Mouse (Mus musculus): ENCODE data around the gene Plcl2. TPM values are rescaled to one million over a fixed set of nuclear protein-coding genes. Genes with fewer than 3 reads are reported as not detected.
"Not testable (repeated sequence)": the region's sequence is repeated elsewhere in the genome, so short reads cannot be mapped to it uniquely, and the experiment has no call there.

The Plcl2 gene
- polyA plus RNA-seq, 2 experiments from 2014 or later: 5.4 to 8.6 TPM

DNA sequence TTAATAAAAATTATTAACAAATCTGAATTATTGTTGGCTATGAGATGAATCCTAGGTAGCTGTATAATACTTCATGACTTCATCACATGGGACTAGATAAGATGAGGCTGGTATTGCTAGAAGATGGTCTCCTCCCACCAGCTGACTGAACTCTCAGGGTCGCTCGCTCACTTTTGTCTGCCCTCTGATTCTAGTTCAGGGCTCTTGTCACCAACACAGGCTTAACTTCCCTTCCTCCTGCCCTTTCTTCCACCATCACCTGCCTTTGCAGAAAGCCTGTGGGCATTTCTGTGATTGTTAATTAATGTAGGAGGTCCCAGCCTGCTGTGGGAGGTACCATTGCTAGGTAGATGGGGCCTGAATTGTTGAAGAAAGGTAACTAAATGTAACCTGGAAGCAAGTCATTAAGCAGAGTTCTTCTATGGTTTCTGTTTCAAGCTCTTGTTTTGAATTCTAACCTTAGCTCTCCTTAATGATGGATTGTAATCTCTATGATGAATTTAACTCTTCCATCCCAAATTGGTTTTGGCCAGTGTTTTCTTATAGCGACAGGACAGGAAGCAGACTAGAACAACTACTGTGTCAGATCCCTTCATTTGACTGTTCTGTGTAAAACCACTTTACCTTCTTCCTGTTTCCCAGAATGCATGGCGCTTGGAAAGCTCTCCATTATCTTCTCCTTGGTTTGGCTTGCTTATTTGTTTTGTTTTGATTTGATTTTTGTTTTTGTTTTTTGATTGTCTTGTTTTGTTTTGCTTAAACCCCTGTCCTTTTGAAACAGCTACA lies 27.4 kb downstream of the Plcl2 start:
- peak; percentile 66 for ATAC-seq

DNA sequence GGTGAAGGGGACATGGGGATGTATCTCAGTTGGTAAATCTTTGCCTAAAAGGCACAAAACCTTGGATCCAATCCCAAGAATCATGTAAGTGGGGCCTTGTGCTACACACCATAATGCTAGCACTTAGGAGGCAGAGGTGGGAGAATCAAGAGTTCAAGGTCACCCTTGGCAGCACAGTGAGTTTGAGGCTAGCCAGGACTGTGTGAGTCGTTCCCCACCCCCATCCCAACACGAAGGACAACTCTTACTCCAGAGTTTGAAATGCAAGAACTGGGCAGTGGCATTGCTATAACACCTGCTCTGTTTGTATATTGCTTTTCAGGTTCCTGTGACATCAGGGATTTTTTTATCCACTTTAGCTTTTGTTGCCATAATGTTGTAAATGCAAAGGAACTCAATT lies 28.6 kb downstream of the Plcl2 start:
- no peak for ATAC-seq

DNA sequence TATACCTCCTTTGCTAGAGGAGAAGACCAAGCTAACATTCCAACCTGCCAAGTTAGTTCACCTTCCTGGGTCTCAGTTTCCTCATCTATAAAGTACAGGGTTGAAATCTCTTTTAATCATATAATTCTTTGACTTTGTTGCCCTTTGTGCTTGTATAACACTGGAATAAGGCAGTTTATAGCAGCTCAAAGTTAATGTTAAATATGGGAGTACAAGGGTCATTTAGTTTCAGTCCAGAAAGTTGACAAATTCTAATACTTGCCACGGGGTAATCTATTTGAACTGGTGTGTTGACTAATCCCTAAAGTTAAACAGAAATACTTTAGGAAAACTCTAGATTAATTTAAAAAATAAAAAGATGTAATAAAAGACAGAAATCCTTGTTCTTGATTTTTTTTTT lies 35.7 kb downstream of the Plcl2 start:
- no peak for ATAC-seq

DNA sequence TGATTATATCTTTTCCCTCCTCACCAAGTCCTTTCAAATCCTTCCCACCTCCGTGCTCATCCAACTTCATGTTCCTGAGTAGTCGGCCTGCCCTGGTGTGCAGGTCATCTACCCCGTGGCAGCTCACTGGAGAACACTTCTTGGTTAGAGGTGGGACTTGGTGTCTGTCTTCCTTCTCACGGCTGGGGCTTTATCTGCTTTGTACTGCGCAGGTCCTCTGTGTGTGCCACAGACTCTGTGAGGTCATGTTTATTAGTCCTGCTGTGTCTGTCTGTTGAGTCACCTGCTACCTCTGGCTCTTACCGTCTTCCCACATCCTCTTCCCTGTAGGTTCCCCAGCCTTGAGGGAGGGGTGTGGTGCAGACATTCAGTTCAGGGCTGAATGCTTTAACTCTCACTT lies 36.1 kb downstream of the Plcl2 start:
- peak; percentile 70 for ATAC-seq

DNA sequence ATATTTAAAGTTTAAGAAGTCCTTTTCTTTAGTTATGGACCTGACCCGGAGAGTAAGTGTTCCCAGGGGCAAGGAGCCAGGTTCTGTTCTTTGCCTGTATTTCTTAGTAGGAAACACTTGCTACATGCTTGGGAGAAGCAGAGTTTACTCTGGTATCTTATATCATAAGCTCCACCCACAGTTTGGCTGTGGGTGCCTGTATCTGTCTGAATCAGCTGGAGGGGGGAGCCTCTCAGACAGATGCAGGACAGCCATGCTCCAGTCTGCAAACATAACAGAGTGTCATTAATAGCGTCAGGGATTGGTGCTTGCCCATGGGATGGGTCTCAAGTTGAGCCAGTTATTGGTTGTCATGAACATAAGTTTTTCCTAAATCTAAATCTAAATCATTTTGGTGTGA lies 42.9 kb downstream of the Plcl2 start:
- no peak for ATAC-seq

DNA sequence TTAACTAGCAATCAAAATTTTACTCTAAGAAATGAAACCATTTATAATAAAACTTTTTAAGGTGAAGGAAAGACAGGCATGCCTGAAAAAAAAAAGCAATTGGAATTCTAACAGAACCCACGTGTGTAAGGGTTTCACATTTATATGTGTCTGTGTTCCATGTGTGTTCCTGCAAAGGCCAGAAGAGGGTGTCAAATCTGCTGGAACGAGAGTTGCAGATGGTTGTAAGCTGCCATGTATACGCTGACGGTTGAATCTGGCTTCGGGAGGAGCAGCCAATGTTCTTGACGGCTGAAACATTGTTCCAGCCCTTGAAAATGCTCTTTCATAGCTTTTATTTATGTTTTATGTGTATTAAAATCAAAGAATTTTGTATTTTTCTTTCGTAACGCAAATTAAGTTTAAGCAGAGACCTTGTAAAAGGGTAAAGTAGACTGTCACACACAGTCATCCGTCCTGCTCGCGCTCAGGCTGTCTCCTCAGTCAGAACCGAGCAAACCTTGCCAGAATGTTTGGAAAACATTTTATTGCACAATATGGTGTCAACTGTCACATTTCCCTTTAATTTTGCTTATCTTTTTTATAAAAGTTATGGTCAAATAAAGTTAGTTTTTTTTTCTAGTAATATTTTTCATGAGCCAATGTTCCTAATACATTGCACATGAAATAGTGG lies 48.5 kb downstream of the Plcl2 start:
- no peak for ATAC-seq

DNA sequence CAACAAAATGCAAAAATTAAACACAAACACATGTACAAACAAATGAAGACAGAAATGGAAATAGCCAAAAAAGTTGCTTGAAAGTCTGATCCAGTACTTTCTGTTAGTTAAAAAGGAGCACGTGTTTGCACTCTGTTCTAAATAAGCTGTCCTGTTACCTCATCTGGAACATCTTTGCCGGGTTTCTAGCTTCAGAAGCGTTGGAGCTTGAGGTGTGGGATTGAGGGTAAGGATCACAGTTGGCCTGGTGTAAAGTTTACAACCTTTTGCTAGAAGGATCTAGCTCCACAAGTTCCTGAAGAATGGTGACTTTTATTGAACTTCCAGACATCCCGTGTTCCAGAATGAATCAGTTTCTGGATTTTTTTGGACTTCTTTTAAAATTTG lies 49.0 kb downstream of the Plcl2 start:
- ATAC-seq: no peak

DNA sequence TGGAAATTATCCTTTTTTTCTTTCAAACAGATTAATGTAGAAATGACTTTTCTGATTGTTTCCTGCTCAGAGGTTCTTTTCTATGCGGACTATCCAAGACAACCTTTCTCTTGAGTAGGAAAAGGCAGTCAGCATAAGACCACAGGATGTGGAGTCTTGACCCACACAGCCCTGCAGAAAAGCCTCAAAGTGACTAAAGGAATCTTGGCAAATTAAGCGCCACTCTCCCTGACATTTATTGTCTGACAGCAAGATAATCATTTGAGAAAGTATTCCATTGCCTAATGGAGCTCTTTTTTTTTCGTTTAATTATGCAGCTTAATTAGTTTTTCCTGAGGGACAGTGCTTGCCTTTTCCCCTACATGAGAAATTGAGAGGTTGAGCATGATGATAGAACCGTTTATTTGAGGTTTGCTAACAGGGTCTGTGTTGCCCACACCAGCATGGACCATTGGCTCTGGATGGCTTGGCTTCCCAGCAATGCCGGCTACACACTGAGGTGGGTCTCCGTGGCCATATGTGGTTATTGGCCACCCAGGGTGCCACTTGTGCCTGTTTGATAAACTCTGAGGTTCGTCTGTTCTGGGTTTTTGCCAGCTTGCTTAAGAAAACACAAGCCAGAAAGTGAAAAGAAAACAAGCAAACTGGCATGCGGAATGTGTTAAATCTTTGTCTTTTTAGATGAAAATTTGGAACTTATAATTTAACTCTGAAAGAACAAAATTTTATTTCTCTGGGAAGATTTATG lies 56.3 kb downstream of the Plcl2 start:
- ATAC-seq: no peak

DNA sequence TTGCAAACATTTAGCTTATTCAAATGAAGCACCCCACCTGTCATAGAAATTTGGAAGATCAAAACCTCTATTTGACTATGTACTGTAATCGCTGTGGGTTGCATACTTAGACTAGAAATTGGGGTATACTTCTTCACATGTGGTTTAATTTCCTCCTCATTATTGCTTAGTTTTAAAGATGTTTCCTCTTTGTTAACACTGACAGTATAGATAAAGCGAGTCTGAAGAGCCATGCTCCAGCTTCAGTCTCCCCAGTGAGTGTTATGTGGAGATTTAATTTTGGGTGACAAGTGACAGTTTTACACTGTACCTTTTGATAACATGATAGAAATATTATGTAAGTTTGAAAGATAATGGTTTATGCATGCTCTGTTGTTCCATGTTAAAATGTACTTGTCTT lies 59.6 kb downstream of the Plcl2 start:
- ATAC-seq: peak; percentile 5

DNA sequence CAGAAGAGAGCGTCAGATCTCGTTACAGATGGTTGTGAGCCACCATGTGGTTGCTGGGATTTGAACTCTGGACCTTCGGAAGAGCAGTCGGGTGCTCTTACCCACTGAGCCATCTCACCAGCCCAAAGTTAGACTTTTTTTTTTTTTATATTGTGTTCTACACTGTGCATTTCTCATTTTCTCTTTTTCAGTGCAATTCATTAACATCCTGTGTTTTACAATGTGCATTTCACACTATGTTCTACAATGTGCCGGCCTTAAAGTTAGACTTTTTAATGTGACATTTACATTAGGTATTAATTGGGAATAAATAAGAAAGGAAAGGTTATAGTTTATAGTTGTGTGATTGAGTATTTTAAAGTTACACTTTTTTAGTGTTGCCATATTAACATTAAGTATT lies 61.0 kb downstream of the Plcl2 start:
- ATAC-seq: not testable (repeated sequence)

DNA sequence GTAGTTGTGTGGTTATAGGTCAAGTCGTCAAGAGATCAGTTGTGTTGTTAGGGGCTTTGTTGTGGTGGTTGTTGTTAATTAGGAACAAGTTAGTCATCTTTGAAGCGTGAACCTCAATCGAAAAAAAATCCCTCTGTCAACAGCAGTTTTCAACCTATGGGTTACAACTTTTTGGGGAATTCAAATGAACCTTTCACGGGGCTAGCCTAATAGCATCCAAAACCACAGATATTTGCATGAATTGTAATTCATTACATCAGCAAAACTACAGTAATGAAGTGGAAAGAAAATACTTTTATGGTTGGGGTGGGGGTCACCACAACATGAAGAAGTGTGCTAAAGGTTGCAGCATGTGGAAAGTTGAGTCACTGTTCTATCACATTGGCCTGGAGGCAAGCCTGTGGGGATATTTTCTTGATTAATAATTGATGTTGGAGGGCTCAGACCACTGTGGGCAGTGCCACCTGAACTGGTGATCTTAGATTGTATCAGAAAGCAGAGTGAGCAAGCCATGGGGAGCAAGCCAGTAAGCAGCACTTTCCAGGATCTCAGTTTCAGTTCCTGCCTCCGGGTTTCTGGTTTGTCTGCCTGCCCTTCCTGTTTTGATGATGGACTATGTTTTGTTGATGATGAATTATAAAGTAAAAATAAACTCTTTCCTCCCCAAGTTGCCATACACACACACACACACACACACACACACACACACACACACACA lies 61.6 kb downstream of the Plcl2 start:
- peak; percentile 79 for ATAC-seq

DNA sequence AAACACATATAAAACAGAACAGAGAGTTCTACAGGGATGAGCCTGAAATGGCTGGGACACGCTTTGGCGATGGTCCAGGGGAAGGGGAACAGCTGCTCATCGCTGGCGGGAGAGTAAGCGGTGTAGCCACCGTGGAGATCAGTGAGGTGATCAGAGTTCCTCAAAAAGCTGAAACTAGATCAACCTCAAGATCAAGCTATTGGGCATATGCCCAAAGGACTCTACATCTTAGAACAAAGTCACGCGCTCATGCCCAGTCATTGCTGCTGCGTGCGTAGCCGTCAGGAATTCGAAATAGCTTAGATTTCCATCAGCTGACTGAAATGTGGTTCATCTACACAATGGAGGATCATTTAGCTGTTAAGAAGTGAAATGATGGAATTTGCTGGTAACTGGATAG lies 65.0 kb downstream of the Plcl2 start:
- no peak for ATAC-seq

DNA sequence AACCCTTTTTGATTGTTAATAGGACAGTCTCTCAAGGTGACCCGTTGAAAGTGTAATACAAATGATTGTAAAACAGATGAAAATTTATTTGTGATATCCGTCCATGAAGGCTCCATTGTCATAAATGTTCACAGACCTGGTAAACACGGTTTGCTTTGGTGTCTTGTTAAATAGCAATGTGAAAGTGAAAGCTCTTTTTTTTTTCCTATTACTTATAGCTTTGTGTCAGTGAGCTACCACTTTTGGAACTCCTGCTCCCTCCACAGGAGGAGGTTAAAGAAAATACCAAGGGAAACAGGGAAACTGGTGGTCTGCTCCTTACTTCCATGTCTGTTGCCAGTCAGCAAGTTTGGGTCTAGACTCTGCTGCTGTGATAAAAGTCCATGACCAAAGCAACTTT lies 71.2 kb downstream of the Plcl2 start:
- peak; percentile 90 for ATAC-seq

DNA sequence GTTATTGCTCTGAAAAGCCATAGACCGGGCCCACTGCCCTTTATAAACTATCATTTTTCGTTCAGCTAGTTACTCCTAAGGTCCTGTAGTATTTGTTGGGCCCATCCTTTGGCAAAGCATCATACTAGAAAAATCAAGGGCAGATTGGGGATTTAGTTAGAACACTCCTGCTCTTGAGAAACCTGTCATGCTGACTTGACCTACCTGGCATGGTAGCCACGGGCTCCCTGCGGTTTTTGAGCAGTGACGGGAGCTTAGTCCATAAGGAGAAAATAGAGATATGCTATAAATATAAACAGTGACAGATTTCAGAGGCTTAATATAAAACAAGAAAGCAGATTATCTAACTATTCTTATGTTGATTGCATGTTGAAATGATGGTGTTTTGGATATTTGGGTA lies 77.6 kb downstream of the Plcl2 start:
- no peak for ATAC-seq

DNA sequence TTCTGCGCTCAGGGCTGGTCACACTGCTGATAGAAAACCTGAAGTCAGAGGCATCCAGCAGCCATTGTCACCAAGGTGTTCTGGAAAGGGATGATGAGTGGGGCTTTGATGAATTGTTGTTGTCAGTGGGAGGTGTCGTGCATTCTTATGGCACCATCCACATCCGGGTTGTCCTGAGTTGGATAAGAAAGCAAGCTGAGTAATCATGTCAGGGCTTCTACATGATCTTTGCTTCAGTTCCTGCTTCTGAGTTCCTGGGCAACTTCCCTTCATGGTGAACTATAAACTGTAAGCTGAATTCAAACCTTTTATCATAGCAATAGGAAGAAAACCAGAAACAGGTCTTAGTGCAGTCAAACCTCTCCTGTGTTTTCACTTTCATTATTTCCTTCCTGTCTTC lies 78.7 kb downstream of the Plcl2 start:
- ATAC-seq: peak; percentile 66

DNA sequence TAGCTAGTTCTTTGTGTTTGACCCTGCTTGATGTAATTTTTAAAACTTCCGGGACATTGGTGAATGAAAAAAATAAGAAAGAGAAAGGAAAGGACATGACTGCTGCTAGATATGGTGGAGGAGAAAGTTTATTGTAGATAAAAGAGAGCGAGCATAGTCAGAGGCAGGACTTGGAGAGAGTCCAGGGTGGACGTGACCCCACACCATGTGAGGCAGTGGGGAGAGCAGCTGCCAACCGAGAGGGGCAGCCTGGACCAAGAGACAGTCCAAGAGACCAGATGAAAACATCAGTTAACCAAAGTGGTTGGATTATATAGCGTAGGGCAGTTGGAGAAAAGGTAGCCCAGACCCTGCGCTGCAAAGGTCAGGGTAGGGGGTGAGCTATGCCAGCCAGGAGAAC lies 91.0 kb downstream of the Plcl2 start:
- no peak for ATAC-seq

DNA sequence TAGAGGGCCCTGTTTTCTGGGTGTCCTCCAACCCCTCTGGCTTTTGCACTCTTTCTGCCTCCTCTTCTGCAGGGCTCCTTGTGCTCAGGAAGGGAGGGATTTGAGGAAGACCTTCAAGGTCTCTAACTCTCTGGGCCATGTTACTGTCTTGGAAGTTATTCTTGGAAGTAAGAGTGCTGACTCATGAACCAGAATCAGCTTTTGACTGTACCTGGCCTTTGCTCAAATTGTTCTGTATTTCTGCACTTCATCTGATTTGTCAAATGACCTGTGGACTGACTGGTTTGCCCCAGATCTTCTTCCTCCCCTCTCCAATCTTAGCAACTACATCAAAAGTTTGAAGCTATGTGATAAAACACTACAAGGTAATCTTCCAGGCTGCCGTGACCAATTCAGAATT lies 91.5 kb downstream of the Plcl2 start:
- ATAC-seq: no peak

DNA sequence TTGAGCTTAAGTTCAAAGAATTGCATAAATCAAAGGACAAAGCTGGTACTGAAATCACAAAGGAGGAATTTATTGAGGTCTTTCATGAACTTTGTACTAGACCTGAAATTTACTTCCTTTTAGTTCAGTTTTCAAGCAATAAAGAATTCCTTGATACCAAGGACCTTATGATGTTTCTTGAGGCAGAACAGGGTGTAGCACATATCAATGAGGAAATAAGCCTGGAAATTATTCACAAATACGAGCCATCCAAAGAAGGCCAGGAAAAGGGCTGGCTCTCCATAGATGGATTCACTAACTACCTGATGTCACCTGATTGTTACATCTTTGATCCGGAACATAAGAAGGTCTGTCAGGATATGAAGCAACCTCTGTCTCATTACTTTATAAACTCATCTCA lies 97.7 kb downstream of the Plcl2 start:
- no peak for ATAC-seq

DNA sequence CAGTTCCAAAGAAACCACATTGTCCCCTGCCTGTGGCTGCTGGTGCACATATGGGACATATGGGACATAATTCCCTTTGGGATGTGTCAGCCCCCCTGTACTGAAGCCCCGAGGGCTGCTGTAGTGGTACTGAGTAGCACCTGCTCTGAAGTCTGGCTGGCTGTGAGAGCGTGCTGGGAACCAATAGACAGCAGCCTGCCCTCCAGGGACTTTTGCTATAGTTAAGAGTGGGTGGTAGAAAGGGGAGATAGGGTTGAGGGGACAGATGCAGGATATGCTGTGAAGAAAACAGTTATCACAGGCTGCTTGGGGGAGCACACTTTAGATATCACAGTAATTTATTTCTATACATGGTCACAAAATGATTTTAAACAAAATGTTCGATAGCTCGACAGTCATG lies 100.7 kb downstream of the Plcl2 start:
- no peak for ATAC-seq

DNA sequence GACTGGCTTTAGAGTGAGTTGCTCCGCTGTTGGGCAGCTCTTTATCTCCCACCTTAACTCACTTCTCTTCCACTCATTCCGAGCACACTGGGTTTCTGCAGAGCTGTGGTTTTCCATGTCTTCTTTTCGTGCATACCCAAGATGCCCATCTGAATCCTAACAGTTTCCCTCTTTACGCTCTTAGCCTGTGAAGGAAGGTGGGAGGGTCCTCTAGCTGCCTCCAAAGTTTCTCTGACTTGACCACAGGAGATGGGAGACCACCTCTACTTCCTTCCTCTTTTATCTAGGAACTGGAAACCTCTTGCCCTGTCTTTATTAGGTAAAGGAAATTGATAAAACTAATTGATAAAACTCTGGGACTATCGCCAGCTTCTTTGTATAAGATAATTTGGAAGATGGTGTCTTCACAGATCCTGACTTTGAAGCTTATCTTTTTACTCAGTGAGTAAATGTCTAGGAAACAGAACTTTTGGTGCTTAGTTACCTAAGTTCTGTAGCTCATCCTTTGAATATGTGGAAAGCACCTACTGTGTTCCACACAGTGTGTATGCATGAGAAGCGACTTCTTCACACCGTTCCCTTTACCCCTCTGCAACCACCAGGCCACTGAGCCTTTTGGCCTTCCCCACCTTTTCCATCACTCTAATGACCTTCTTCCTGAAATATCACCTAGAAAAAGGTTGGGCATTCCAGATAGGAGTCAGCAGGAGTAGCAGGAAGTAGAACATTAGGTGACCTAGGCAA lies 111.8 kb downstream of the Plcl2 start:
- no peak for ATAC-seq

DNA sequence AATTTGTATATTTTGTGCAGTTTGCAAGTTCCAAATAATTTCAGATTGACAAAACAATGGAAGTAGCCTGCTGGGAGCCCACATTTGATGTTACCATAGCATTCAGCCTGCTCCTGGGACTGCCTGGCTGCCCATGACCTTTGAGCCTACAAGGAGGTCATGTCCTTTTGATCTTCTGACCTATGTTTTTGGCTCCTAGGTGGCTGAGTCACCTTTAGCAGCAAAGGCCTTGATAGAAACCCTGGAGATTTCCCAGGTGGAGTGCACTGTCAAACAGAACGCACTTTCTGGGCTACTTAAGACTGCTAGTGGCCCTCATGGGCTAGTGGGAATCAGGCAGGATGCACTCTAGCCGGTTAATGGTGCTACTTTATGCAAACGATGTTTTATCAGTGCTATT lies 112.8 kb downstream of the Plcl2 start:
- no peak for ATAC-seq

DNA sequence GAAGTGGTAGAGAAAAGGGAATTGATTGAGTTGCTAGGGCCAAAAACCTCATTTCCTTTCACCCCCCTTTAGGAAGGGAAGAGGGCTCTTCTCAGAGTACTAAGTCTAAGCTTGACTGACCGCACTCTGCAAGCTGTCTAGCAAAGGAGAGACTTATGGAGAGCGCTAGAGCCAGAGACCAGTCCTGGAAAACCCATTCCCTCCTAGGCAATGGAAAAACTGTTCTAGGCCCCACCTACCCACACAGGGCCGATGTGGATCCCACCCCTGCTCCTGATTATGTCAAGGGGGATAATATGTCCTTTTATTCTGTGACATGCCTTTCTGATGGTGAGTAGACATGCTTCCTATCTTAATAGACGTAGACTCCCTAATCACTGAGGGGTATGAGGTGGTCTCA lies 116.4 kb downstream of the Plcl2 start:
- no peak for ATAC-seq

All from CD4-positive, CD25-positive, alpha-beta regulatory T cell, adult 4 months (primary cell).